Mouse (Mus musculus) stomach, embryonic 16.5 days (tissue): ENCODE results near the gene Olfr1416. TPM values are rescaled to one million over a fixed set of nuclear protein-coding genes. Genes with fewer than 3 reads are reported as not detected.
"Not testable (repeated sequence)": the region's sequence is repeated elsewhere in the genome, so short reads cannot be mapped to it uniquely, and the experiment has no call there.

Source experiments
- ATAC-seq: fragments of 200-750 bp; cut with Nextera tagmentation; 2 replicates; pipeline ENCODE4 v1.8.0; 2017; ENCODE audit warnings: moderate number of reproducible peaks, moderate TSS enrichment; ENCODE audit not compliant: insufficient read depth, low FRiP score
- H3K27ac ChIP-seq: fragments of 300-500 bp; sonication (generic); 2 replicates; pipeline ENCODE4 v1.5.1; 2014; ENCODE audit warnings: low read length
- H3K27me3 ChIP-seq: fragments of 300-500 bp; sonication (generic); 2 replicates; pipeline ENCODE4 v1.6.1; 2014; ENCODE audit warnings: low read length, control low read depth, mixed read lengths; ENCODE audit not compliant: control insufficient read depth, insufficient read depth
- H3K36me3 ChIP-seq: fragments of 300-500 bp; sonication (generic); 2 replicates; pipeline ENCODE4 v1.6.1; 2014; ENCODE audit warnings: low read length; ENCODE audit not compliant: control insufficient read depth, insufficient read depth
- H3K4me1 ChIP-seq: fragments of 300-500 bp; sonication (generic); 2 replicates; pipeline ENCODE4 v1.6.1; 2014; ENCODE audit warnings: low read length, control low read depth, mixed read lengths; ENCODE audit not compliant: control insufficient read depth, insufficient read depth
- H3K4me2 ChIP-seq: fragments of 300-500 bp; sonication (generic); 2 replicates; pipeline ENCODE4 v1.6.1; 2014; ENCODE audit warnings: low read depth, low read length, mixed read lengths
- H3K4me3 ChIP-seq: fragments of 300-500 bp; sonication (generic); replicated peaks from 2 replicates; pipeline ENCODE4 v1.5.1; 2014; ENCODE audit warnings: mild to moderate bottlenecking, low read length
- H3K9ac ChIP-seq: fragments of 300-500 bp; sonication (generic); 2 replicates; pipeline ENCODE4 v1.6.1; 2014; ENCODE audit warnings: low read length
- H3K9me3 ChIP-seq: fragments of 300-500 bp; sonication (generic); replicated peaks from 2 replicates; pipeline ENCODE4 v1.6.1; 2016; ENCODE audit warnings: low read length, control low read depth; ENCODE audit not compliant: control insufficient read depth
- WGBS: fragments of 180-500 bp; shearing (Covaris S2); extraction: QIAGEN DNeasy Blood & Tissue Kit; methylation state at CpG from one replicate; pipeline ENCODE4 v1.1.7; 2014; 5-methylcytosine and 5-hydroxymethylcytosine counted together
- polyA plus RNA-seq: library from polyadenylated mRNA; unstranded; fragments of >200 nt; fragmentation: Nextera tagmentation; extraction: Ambion mirVana; gene quantifications from 2 replicates; pipeline ENCODE4 v1.2.1, GENCODE M21; 2015

The Olfr1416 gene
- not detected in 2 replicates for polyA plus RNA-seq

- Histone ChIP-seq H3K36me3 (no peaks in the 10 kb centered on the region), H3K27ac (no peak within 1 kb of the TSS), H3K4me3 (no peak within 1 kb of the TSS), H3K9ac (no peak within 1 kb of the TSS), H3K4me1 (no peaks in the 10 kb centered on the region), H3K9me3 (no peaks in the 10 kb centered on the region), H3K4me2 (no peak within 1 kb of the TSS), H3K27me3 (no peaks in the 10 kb centered on the region)
- no peak for ATAC-seq
These were observed at the start of gene Olfr1416 for GRCm38 (mm10) chr1:92485013-92485412. TSS of gene Olfr1416 (minus strand) at chr1:92485113.

GRCm38 (mm10) chr1:92523764-92524163, 38.9 kb upstream of the Olfr1416 start:
- H3K4me3 ChIP-seq, result no peak overlapping the region
- H3K4me2 ChIP-seq, result no peak overlapping the region
- H3K27me3 ChIP-seq, result no peaks in the 10 kb centered on the region
- no peak for ATAC-seq
- WGBS, result 80% methylated on average over 3 of the region's 3 CpGs
- H3K27ac ChIP-seq, result no peak overlapping the region
- H3K9ac ChIP-seq, result no peak overlapping the region
- no peaks in the 10 kb centered on the region for H3K9me3 ChIP-seq
- H3K4me1 ChIP-seq, result no peaks in the 10 kb centered on the region
- H3K36me3 ChIP-seq, result no peaks in the 10 kb centered on the region

GRCm38 (mm10) chr1:92521376-92521775, 36.5 kb upstream of the Olfr1416 start:
- Histone ChIP-seq H3K4me1 (no peaks in the 10 kb centered on the region), H3K9me3 (no peaks in the 10 kb centered on the region), H3K27me3 (no peaks in the 10 kb centered on the region), H3K4me2 (no peak overlapping the region), H3K9ac (no peak overlapping the region), H3K36me3 (no peaks in the 10 kb centered on the region), H3K27ac (no peak overlapping the region), H3K4me3 (no peak overlapping the region)
- no peak for ATAC-seq
- 17% methylated on average over 10 of the region's 10 CpGs for WGBS

- WGBS, result 82% methylated on average over 6 of the region's 6 CpGs
- Histone ChIP-seq H3K9me3 (no peaks in the 10 kb centered on the region), H3K36me3 (no peaks in the 10 kb centered on the region), H3K27me3 (no peaks in the 10 kb centered on the region), H3K9ac (no peak overlapping the region), H3K4me3 (no peak overlapping the region), H3K4me1 (no peaks in the 10 kb centered on the region), H3K4me2 (no peak overlapping the region), H3K27ac (no peak overlapping the region)
- ATAC-seq, result no peak
These were observed 34.1 kb upstream of the Olfr1416 start for GRCm38 (mm10) chr1:92519046-92519445.

- no peak within 1 kb of the TSS for H3K27ac ChIP-seq
- H3K9me3 ChIP-seq, result no peaks in the 10 kb centered on the region
- no peak within 1 kb of the TSS for H3K4me3 ChIP-seq
- no peak within 1 kb of the TSS for H3K4me2 ChIP-seq
- no peaks in the 10 kb centered on the region for H3K4me1 ChIP-seq
- no peak within 1 kb of the TSS for H3K9ac ChIP-seq
- no peaks in the 10 kb centered on the region for H3K36me3 ChIP-seq
- no peak for ATAC-seq
- 78% methylated on average over 3 of the region's 3 CpGs for WGBS
- no peaks in the 10 kb centered on the region for H3K27me3 ChIP-seq
These were observed 33.6 kb upstream of the Olfr1416 start, which contains the start of gene Olfr1414 for GRCm38 (mm10) chr1:92518561-92518960. TSS of gene Olfr1414 (minus strand) at chr1:92518661.

GRCm38 (mm10) chr1:92515390-92515789, 30.5 kb upstream of the Olfr1416 start:
- Histone ChIP-seq H3K9me3 (no peaks in the 10 kb centered on the region), H3K4me2 (no peak overlapping the region), H3K9ac (no peak overlapping the region), H3K27ac (no peak overlapping the region), H3K27me3 (no peaks in the 10 kb centered on the region), H3K36me3 (no peaks in the 10 kb centered on the region), H3K4me3 (no peak overlapping the region), H3K4me1 (no peaks in the 10 kb centered on the region)
- 78% methylated on average over 11 of the region's 11 CpGs for WGBS
- no peak for ATAC-seq

- not testable (repeated sequence) for H3K4me3 ChIP-seq, H3K4me2 ChIP-seq, H3K27me3 ChIP-seq, H3K4me1 ChIP-seq, H3K27ac ChIP-seq, ATAC-seq, H3K9ac ChIP-seq, H3K9me3 ChIP-seq, H3K36me3 ChIP-seq
- WGBS, result 82% methylated on average over 4 of the region's 5 CpGs
These were observed 26.7 kb upstream of the Olfr1416 start for GRCm38 (mm10) chr1:92511646-92512045.

- Histone ChIP-seq H3K36me3 (no peaks in the 10 kb centered on the region), H3K27ac (no peak within 1 kb of the TSS), H3K4me1 (no peaks in the 10 kb centered on the region), H3K9me3 (no peaks in the 10 kb centered on the region), H3K4me2 (no peak within 1 kb of the TSS), H3K4me3 (no peak within 1 kb of the TSS), H3K9ac (no peak within 1 kb of the TSS), H3K27me3 (no peaks in the 10 kb centered on the region)
- ATAC-seq, result no peak
- 78% methylated on average over 2 of the region's 2 CpGs for WGBS
These were observed 11.1 kb upstream of the Olfr1416 start, which contains the start of gene Olfr1415 for GRCm38 (mm10) chr1:92496001-92496400. TSS of gene Olfr1415 (minus strand) at chr1:92496101.

GRCm38 (mm10) chr1:92474066-92474578, 10.8 kb downstream of the Olfr1416 start:
- no peaks in the 10 kb centered on the region for H3K9me3 ChIP-seq
- 3% methylated on average over 10 of the region's 10 CpGs for WGBS
- H3K36me3 ChIP-seq, result no peaks in the 10 kb centered on the region
- H3K4me1 ChIP-seq, result peaks cover 3% of the 10 kb centered on the region; the same call in 1 of the 2 replicates
- peak; percentile 37 for ATAC-seq
- no peaks in the 10 kb centered on the region; the same call in 1 of the 2 replicates for H3K27me3 ChIP-seq
- peak overlapping the region; percentile 96 for H3K4me2 ChIP-seq
- peak overlapping the region; percentile 79 for H3K27ac ChIP-seq
- peak overlapping the region; percentile 98 for H3K9ac ChIP-seq
- H3K4me3 ChIP-seq, result peak overlapping the region; percentile 65
